Mouse (Mus musculus): Measurements from ENCODE around the gene Tmed6. TPM values are rescaled to one million over a fixed set of nuclear protein-coding genes. Genes with fewer than 3 reads are reported as not detected.
"Not testable (repeated sequence)": the region's sequence is repeated elsewhere in the genome, so short reads cannot be mapped to it uniquely, and the experiment has no call there.

The Tmed6 gene
- polyA plus RNA-seq, 1 experiment from 2014 or later: not detected

DNA sequence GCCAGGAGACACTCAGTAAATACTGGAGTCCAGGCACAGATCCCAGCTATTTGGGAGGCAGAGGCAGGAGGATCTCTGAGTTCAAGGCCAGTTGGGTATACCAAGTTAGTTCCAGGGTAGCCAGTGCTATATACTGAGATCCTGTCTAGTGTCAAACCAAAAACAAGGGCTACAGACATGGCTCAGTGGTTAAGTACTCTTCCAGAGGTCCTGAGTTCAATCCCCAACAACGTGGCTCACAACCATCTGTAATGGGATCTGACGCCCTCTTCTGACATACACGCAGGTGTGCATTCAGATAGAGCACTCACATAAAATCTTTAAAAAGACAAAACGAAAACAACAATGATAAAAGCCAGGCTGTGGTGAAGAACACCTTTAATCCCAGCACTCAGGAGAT lies 16.0 kb downstream of the Tmed6 start:
- peaks cover 61% of the 10 kb centered on the region for H3K36me3 ChIP-seq (ENCODE audit: control insufficient read depth, insufficient read depth)

DNA sequence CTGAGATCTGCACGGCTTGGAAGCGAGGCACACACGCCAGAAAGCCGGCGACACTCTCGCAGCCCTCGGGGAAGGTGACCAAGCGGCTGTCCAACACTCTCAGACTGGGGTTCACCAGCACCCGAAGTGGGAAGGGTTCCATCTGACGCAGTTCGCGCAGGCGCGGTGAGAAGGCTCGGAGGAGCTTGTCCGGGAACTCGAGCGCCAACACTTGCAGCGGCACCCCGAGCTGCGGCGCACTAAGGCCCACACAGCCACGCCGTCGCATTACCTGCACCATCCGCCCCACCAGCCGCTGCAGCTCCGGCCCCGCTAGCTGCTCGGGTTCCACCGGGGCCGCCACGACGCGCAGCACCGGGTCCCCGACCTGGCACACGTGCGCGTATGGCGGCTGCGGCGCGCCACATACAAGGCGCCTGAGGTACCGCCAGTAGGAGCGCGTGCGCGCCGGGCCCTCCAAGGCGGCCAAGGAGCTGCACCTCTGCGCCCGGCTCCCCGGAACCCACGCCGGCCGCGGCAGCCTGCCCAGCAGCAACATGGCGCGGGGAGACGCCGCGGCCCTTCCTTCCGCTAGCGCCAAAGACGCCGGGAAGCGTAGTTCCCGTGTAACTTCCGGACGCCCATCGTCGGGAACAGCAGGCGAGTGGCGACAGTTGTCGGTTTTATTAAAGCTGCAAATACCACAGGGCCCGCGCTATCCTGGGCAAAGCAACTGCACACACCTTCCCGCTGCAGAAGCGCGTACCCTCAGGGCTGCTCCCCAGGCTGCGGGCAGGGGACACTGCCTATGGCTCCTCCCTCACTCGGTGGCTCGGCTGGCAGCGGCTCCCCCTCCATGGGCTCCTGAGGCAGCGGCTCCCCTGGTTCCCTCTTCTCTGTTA lies 17.1 kb downstream of the Tmed6 start, which contains the start of gene Pdf:
Gene Pdf (minus strand): TSS at position 554 of the 881 bp plus-strand sequence.
- Histone ChIP-seq H3K27ac (ENCODE audit: low read length) (peak within 1 kb of the TSS; percentile 92), H3K9me3 (replicated peaks; ENCODE audit: control insufficient read depth, low read length) (no peaks in the 10 kb centered on the region), H3K4me3 (ENCODE audit: low read length) (peak within 1 kb of the TSS; percentile 80), H3K36me3 (ENCODE audit: control insufficient read depth, insufficient read depth) (peaks cover 70% of the 10 kb centered on the region), H3K27me3 (ENCODE audit: control insufficient read depth, insufficient read depth, low read length) (no peaks in the 10 kb centered on the region), H3K9ac (ENCODE audit: low read length) (peak within 1 kb of the TSS; percentile 87), H3K4me1 (ENCODE audit: control insufficient read depth, insufficient read depth, low read length) (peaks cover 19% of the 10 kb centered on the region), H3K4me2 (ENCODE audit: low read depth, low read length) (peak within 1 kb of the TSS; percentile 93)
- peak; percentile 86 for ATAC-seq (replicated peaks; ENCODE audit: extremely low read depth, insufficient read depth, low FRiP score)
- WGBS: under 1% methylated on average over 87 of the region's 87 CpGs

More for the DNA sequence above, 16.0 kb downstream of the Tmed6 start:
- Histone ChIP-seq H3K9me3 (replicated peaks; ENCODE audit: control insufficient read depth, low read length) (no peaks in the 10 kb centered on the region), H3K27me3 (ENCODE audit: control insufficient read depth, insufficient read depth, low read length) (no peaks in the 10 kb centered on the region), H3K9ac (ENCODE audit: low read length) (no peak overlapping the region; the same call in 1 of the 2 replicates), H3K27ac (ENCODE audit: low read length) (no peak overlapping the region), H3K4me3 (ENCODE audit: low read length) (peak overlapping the region; percentile 80; the same call in 1 of the 2 replicates), H3K4me1 (ENCODE audit: control insufficient read depth, insufficient read depth, low read length) (peaks cover 19% of the 10 kb centered on the region), H3K4me2 (ENCODE audit: low read depth, low read length) (peak overlapping the region; percentile 93; the same call in 1 of the 2 replicates)
- 86% methylated on average over 4 of the region's 4 CpGs for WGBS
- ATAC-seq (replicated peaks; ENCODE audit: extremely low read depth, insufficient read depth, low FRiP score): no peak

DNA sequence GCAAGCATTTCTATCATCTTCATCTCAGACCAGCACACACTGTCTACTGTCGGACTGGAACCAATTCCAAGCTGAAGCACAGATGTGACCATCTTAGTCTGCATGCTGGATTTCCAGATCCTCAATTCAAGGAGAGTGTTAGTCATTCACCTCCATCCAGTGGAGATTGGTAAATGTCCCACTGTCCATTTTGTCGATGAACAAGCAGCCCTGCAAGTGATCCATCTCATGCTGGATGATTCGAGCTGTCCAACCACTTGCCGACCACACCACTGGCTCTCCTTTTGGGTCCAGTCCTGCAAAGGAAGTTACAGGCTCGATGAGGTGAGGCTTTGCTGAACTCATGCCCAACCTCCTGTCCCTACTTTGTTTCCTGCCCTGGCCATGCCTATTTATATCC lies 18.5 kb downstream of the Tmed6 start:
- no peaks in the 10 kb centered on the region for H3K9me3 ChIP-seq (replicated peaks; ENCODE audit: control insufficient read depth, low read length)
- H3K27me3 ChIP-seq (ENCODE audit: control insufficient read depth, insufficient read depth, low read length): no peaks in the 10 kb centered on the region
- ATAC-seq (replicated peaks; ENCODE audit: extremely low read depth, insufficient read depth, low FRiP score): no peak
- peaks cover 67% of the 10 kb centered on the region for H3K36me3 ChIP-seq (ENCODE audit: control insufficient read depth, insufficient read depth)
- H3K4me2 ChIP-seq (ENCODE audit: low read depth, low read length): peak overlapping the region; percentile 93
- H3K9ac ChIP-seq (ENCODE audit: low read length): peak overlapping the region; percentile 25; the same call in 1 of the 2 replicates
- peak overlapping the region; percentile 80 for H3K4me3 ChIP-seq (ENCODE audit: low read length)
- peaks cover 19% of the 10 kb centered on the region for H3K4me1 ChIP-seq (ENCODE audit: control insufficient read depth, insufficient read depth, low read length)
- 55% methylated on average over 5 of the region's 5 CpGs for WGBS
- 0 out of 2 replicates have a peak overlapping the region, but pooled peaks have one; percentile 92 for H3K27ac ChIP-seq (ENCODE audit: low read length)

DNA sequence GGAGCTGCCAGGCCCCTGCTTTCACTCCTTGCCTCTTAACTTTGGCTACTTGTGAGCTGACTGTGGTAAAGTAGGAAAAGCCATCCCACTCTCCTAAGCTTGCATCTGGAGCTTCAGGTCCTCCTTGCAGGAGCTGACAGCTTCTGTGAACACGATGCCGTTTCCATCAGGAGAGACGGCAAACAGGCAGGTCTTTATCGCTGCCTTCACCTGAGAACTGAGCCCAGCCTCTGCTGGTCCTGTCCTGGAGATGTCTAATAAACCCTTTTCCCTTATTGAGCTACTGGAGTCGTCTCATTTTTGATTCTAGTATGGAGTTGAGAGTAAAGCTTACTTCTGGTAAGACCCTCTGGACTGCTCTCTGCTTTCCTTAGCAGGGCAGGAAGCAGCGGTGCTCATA lies 20.0 kb downstream of the Tmed6 start:
- Histone ChIP-seq H3K4me1 (ENCODE audit: control insufficient read depth, insufficient read depth, low read length) (peaks cover 19% of the 10 kb centered on the region), H3K36me3 (ENCODE audit: control insufficient read depth, insufficient read depth) (peaks cover 69% of the 10 kb centered on the region), H3K4me3 (ENCODE audit: low read length) (no peak overlapping the region), H3K27ac (ENCODE audit: low read length) (no peak overlapping the region), H3K4me2 (ENCODE audit: low read depth, low read length) (no peak overlapping the region), H3K9me3 (replicated peaks; ENCODE audit: control insufficient read depth, low read length) (no peaks in the 10 kb centered on the region), H3K27me3 (ENCODE audit: control insufficient read depth, insufficient read depth, low read length) (no peaks in the 10 kb centered on the region), H3K9ac (ENCODE audit: low read length) (no peak overlapping the region)
- no peak for ATAC-seq (replicated peaks; ENCODE audit: extremely low read depth, insufficient read depth, low FRiP score)
- 88% methylated on average over 6 of the region's 6 CpGs for WGBS

DNA sequence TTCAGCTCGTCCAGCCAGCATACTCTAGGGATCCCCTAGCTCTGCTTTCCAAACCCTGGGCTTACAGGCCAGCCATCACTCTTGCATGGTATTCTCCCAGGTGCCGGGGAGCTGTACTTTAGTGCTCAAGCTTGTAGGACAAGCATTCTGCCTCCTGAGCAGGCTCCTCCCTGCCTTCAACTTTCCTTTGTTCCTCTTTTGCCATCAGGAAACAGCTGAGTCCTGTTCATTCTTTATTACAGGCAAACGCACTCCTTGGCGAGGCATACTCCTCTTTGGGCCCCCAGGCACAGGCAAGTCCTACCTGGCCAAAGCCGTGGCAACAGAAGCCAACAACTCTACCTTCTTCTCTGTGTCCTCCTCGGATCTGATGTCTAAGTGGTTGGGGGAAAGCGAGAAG lies 24.8 kb downstream of the Tmed6 start:
- Histone ChIP-seq H3K9me3 (replicated peaks; ENCODE audit: control insufficient read depth, low read length) (no peaks in the 10 kb centered on the region), H3K27ac (ENCODE audit: low read length) (no peak overlapping the region), H3K4me3 (ENCODE audit: low read length) (no peak overlapping the region), H3K27me3 (ENCODE audit: control insufficient read depth, insufficient read depth, low read length) (no peaks in the 10 kb centered on the region), H3K4me2 (ENCODE audit: low read depth, low read length) (no peak overlapping the region), H3K36me3 (ENCODE audit: control insufficient read depth, insufficient read depth) (peaks cover 60% of the 10 kb centered on the region), H3K9ac (ENCODE audit: low read length) (no peak overlapping the region), H3K4me1 (ENCODE audit: control insufficient read depth, insufficient read depth, low read length) (no peaks in the 10 kb centered on the region)
- WGBS: 70% methylated on average over 7 of the region's 7 CpGs
- no peak for ATAC-seq (replicated peaks; ENCODE audit: extremely low read depth, insufficient read depth, low FRiP score)

DNA sequence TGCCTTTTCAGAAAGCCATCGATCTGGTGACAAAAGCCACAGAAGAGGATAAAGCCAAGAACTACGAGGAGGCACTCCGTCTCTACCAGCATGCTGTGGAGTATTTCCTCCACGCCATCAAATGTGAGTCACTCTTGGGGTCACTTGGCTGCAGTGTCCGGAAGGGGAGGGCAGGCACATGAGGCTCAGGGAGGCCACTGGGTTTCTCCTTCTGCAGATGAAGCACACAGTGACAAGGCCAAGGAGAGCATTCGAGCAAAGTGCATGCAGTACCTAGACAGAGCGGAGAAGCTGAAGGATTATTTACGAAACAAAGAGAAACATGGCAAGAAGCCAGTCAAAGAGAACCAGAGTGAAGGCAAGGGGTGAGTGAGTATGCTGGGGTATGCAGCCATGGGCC lies 28.8 kb downstream of the Tmed6 start:
- H3K9me3 ChIP-seq (replicated peaks; ENCODE audit: control insufficient read depth, low read length): no peaks in the 10 kb centered on the region
- 71% methylated on average over 8 of the region's 8 CpGs for WGBS
- H3K4me2 ChIP-seq (ENCODE audit: low read depth, low read length): no peak overlapping the region
- no peak overlapping the region for H3K4me3 ChIP-seq (ENCODE audit: low read length)
- no peaks in the 10 kb centered on the region for H3K27me3 ChIP-seq (ENCODE audit: control insufficient read depth, insufficient read depth, low read length)
- peaks cover 15% of the 10 kb centered on the region for H3K4me1 ChIP-seq (ENCODE audit: control insufficient read depth, insufficient read depth, low read length)
- H3K27ac ChIP-seq (ENCODE audit: low read length): no peak overlapping the region
- no peak overlapping the region for H3K9ac ChIP-seq (ENCODE audit: low read length)
- peaks cover 25% of the 10 kb centered on the region for H3K36me3 ChIP-seq (ENCODE audit: control insufficient read depth, insufficient read depth)
- ATAC-seq (replicated peaks; ENCODE audit: extremely low read depth, insufficient read depth, low FRiP score): no peak

DNA sequence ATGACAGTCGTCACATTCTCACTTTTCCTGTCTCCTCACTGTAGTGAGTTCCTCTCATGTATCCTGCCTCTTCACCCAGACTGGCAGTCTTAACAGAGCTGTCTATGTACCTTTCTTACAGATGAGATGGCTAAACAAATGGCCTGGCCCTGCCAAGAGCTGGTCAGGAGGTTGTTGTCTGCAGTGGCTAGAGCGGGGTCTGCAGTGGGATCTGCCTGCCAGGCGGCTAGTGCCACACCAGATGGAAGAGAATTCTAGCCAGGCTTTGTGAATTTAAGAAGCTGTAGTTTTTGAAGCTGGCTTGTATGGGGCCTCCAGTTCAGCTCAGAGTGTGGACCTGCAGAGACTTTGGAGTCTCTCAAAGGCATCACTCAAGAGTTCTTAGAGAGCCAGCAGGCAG lies 29.8 kb downstream of the Tmed6 start:
- no peak overlapping the region for H3K4me2 ChIP-seq (ENCODE audit: low read depth, low read length)
- H3K4me3 ChIP-seq (ENCODE audit: low read length): no peak overlapping the region
- H3K27ac ChIP-seq (ENCODE audit: low read length): no peak overlapping the region
- ATAC-seq (replicated peaks; ENCODE audit: extremely low read depth, insufficient read depth, low FRiP score): no peak
- 88% methylated on average over 3 of the region's 3 CpGs for WGBS
- no peaks in the 10 kb centered on the region for H3K27me3 ChIP-seq (ENCODE audit: control insufficient read depth, insufficient read depth, low read length)
- no peak overlapping the region for H3K9ac ChIP-seq (ENCODE audit: low read length)
- peaks cover 16% of the 10 kb centered on the region for H3K36me3 ChIP-seq (ENCODE audit: control insufficient read depth, insufficient read depth)
- peaks cover 15% of the 10 kb centered on the region for H3K4me1 ChIP-seq (ENCODE audit: control insufficient read depth, insufficient read depth, low read length)
- no peaks in the 10 kb centered on the region for H3K9me3 ChIP-seq (replicated peaks; ENCODE audit: control insufficient read depth, low read length)

DNA sequence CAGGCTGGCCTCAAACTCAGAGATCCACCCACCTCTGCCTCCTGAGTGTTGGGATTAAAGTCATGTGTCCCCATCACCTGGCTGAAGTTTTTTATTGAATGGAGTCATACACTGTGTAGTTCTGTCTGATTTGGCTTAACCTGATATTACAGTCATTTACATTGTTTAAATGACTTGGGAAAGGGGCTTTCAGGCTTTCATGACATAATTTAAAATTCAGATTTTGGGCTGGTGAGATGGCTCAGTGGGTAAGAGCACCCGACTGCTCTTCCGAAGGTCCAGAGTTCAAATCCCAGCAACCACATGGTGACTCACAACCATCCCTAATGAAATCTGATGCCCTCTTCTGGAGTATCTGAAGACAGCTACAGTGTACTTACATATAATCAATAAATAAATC lies 31.8 kb downstream of the Tmed6 start:
- not testable (repeated sequence) for H3K4me3 ChIP-seq (ENCODE audit: low read length); ATAC-seq (replicated peaks; ENCODE audit: extremely low read depth, insufficient read depth, low FRiP score); H3K9ac ChIP-seq (ENCODE audit: low read length); H3K27me3 ChIP-seq (ENCODE audit: control insufficient read depth, insufficient read depth, low read length); H3K27ac ChIP-seq (ENCODE audit: low read length); H3K9me3 ChIP-seq (replicated peaks; ENCODE audit: control insufficient read depth, low read length); H3K4me2 ChIP-seq (ENCODE audit: low read depth, low read length); H3K36me3 ChIP-seq (ENCODE audit: control insufficient read depth, insufficient read depth)
- H3K4me1 ChIP-seq (ENCODE audit: control insufficient read depth, insufficient read depth, low read length): peaks cover 15% of the 10 kb centered on the region
- WGBS: 93% methylated on average over 2 of the region's 2 CpGs

DNA sequence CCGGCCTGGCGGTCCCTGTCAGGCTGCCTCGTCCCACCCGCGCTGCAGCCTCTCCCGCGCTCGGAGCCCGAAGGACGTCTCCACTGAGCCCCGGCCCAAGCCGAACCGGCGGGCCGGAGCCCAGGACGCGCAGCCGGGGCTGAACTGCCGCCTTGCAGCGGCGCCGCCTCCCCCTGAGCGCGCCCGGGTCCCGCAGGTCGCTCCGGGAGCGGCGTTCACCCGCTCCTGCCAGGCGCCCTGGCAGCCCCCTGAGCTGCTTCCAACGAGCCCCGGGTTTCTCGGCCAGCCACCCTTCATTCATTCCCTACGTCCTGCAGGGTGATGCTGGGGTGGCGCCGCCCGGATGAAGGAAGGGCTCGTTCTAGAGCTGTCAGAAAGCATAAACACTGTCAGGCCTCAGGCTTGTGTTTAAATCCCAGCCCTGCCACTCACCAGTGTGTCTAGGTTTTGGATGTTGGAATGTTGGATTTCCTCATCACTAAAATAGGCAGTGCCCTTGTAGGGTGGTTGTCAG lies 33.8 kb downstream of the Tmed6 start:
- ATAC-seq (replicated peaks; ENCODE audit: extremely low read depth, insufficient read depth, low FRiP score): peak; percentile 50
- peak overlapping the region; percentile 86 for H3K4me3 ChIP-seq (ENCODE audit: low read length)
- peak overlapping the region; percentile 84 for H3K4me2 ChIP-seq (ENCODE audit: low read depth, low read length)
- no peaks in the 10 kb centered on the region for H3K36me3 ChIP-seq (ENCODE audit: control insufficient read depth, insufficient read depth)
- H3K27me3 ChIP-seq (ENCODE audit: control insufficient read depth, insufficient read depth, low read length): no peaks in the 10 kb centered on the region
- H3K27ac ChIP-seq (ENCODE audit: low read length): peak overlapping the region; percentile 81
- H3K9ac ChIP-seq (ENCODE audit: low read length): peak overlapping the region; percentile 96
- H3K4me1 ChIP-seq (ENCODE audit: control insufficient read depth, insufficient read depth, low read length): peaks cover 15% of the 10 kb centered on the region
- under 1% methylated on average over 40 of the region's 40 CpGs for WGBS
- no peaks in the 10 kb centered on the region; the same call in 1 of the 2 replicates for H3K9me3 ChIP-seq (replicated peaks; ENCODE audit: control insufficient read depth, low read length)

All from heart, embryonic 16.5 days (tissue).